Mouse (Mus musculus) spleen, postnatal 36 days (tissue): Measurements from ENCODE around the gene Samd14.
A peak's percentile ranks its signal among the peaks of the same experiment; 100 is the strongest.
"Not testable (repeated sequence)": the region's sequence is repeated elsewhere in the genome, so short reads cannot be mapped to it uniquely, and the experiment has no call there.

Experiments used
- DNase-seq, 2 experiments: peaks; one replicate each; pipeline ENCODE4 v3.0.0; 2022; ENCODE audit warnings: low spot score in 2 of 2, mixed read lengths in 1 of 2

Gene Samd14

GRCm38 (mm10) chr11:95006525-95007219 lies 3.0 kb upstream of the Samd14 start:
- DNase-seq, result peak; percentile 86 to 87

DNA sequence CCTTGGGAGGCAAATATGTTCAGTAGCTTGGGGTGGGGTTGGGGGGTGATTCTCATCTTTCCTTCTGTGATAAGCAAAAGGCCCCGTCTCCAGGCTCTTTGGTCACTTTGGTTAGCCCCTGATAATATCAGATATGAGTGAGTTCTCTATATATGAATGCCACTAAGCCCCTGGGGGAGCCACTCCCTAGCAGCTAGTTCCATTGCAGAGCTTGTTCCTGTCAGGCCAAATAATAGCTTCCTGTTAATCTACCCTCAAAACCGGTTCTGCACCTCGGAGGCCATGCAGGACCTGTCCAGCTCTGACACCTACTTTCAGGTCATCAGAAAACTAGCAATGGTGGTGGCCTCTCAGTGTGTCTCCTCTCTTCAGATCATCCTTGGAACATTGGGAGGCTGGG lies 2.3 kb upstream of the Samd14 start:
- DNase-seq, result no peak

DNA sequence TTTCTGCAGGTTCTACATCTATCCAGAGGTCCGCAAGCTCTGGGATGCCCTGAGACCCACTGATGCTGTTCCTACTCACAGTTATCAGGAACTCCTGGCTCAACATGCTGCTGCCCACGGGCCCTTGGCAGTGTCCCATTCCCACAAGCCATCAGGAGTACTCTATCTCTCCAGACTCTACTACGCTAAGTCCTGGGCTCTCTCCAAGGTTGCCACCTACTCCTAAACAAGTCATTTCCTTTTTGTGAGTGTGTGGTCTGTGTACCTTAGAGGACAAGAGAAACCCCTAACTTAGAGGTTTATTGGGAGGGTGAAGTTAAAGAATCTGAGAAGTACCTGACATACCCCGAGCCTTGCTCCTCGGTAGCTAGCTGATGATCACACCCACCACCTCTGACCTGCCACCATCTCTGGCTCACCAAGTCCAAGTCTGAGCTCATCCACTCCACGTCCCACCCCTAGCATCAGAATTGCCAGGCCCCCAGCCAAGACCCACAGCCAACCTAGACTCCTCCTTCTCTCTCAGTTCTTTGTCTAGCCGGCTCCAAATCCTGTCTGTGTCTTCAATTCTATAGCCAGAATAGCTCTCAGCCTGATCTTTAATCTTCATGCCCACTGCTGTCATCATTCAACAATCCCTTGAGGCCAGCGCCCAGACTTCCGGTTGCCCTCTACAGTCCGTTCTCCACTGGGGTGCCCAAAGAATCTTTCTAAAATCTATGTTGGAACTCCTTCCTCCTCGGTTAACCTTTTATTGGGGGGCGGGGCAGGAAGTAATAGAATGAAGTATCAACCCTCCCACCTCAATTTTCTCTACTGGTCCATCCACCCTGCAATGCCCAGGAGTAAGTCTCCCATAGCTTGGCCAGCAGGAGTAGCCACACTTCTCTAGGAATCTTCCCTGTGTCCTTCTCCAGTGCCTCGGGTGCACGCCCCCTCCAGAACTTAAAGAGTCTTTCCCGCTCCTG lies 734 bp upstream of the Samd14 start:
- DNase-seq, result no peak

GRCm38 (mm10) chr11:95010141-95010739 lies 561 bp downstream of the Samd14 start:
- DNase-seq, result no peak

GRCm38 (mm10) chr11:95010841-95011403 lies 1.2 kb downstream of the Samd14 start:
- DNase-seq, result not testable (repeated sequence)

- no peak for DNase-seq
These were observed 1.7 kb downstream of the Samd14 start for GRCm38 (mm10) chr11:95011416-95011815.

- DNase-seq, result peak; percentile 58 to 75
These were observed 2.4 kb downstream of the Samd14 start for GRCm38 (mm10) chr11:95012075-95012474.

DNA sequence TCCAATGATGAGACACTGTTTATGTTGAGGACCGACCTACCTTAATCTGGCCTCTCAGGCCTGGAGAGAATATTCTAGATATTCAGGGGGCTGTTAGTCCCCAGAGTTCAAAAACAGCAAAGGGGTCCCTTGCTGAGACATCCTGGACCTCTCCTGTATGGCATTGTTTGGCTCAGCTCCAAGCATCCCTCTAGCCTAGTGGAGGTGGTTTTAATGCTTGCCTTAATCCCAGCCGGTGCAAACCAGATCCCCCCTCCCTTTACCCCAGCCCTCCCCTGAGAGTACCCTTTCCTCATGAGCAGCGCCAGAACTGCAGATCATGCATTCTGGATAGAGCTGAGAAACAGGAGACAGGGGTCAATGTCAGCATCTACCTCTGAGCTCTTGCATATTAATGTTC lies 2.8 kb downstream of the Samd14 start:
- no peak for DNase-seq

DNA sequence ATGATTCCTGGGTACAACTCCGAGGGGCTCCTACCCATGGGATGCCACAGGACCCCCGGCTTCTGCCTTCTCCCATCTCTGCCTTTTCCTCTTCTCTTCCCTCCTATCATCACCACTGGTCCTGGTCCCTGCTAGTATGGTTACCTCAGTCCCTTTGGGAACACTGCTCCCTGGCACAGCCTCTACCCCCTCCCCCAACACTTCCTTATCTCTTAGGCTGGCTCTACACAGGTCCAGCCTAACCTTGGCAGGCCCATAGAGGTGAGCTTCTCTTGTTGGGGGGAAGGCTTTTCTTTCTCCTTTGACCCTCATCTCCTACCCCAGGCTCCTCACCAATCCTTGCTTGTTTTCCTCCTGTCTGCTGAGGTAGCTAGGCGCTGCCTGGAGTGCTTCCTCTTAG lies 5.8 kb downstream of the Samd14 start:
- DNase-seq, result no peak

GRCm38 (mm10) chr11:95022237-95022992 lies 12.7 kb downstream of the Samd14 start:
- DNase-seq, result no peak

DNA sequence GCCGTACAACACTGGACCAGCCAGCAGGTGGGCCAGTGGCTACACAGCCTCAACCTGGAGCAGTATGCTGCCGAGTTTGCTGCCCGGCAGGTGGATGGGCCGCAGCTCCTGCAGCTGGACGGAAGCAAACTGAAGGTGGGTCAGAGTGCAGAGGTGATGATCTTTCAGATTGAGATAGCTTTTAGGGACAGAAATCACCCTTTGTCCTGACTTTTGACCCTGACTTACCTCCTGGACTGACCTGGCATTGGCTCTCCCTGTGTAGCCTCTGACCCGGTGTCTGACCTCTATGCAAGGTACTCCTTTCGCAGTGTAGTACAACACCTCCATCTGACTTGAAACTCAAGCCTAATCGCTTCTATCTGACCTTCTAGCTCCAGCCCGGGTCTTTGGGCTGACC lies 13.8 kb downstream of the Samd14 start:
- DNase-seq, result no peak

GRCm38 (mm10) chr11:95024439-95025184 lies 14.9 kb downstream of the Samd14 start:
- DNase-seq, result no peak

DNA sequence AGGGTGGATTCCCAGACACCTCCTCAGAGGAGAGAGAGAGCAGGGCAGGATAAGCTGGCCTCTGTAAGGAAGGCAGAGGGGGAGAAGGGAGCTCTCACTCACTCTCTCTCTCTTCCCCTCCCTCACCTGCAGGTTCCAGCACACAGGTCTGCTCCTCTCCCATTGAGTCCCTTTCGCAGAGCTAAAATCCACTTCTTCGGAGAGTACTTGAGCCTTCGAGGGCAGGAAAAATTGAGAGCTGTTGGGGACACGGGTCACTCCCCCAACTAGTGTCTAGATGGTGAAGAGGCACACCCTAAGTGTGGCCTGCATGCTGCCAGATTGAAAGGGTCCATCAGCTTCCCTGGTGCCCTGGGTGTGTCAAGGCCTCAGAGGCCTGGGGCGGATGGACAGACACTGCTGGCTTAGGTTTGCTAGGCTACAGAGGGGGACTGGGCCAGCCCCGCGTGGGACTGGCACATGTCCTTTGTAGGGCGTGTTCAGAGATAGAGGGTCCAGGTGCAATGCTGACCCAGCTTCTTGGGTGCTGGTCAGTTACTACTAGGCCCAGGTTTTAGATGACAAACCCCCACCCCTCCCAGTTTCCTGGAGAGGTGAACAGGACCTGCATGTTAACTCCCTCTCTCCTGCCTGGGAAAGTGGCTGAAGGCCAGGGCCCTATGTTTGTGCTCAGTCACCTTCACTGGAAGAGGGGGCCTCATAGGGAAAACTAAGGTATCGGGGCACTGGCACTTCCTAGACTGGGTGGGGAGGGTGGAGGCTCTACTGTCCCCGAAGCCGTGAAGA lies 15.7 kb downstream of the Samd14 start:
- DNase-seq, result no peak

- DNase-seq, result no peak
These were observed 16.4 kb downstream of the Samd14 start for GRCm38 (mm10) chr11:95026090-95026542.

DNA sequence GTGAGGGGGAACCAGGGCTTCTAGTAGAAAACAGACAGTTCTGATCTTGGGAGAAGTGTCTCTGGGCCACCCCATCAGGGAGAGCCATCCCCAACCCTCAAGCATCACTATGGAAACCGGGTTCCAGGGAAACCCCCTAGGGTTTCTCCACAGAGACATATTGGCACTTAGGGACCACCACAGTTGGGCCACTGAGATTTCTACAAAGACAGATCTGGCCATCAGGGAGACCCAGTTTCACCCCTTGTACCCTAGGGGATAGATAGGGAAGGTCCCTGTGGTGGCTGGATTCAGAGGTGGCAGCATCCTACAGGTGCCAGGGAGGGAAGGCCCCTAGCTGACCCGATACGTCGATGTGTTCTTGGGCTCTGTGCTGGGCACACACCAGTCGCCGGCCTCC lies 17.2 kb downstream of the Samd14 start:
- no peak for DNase-seq

DNA sequence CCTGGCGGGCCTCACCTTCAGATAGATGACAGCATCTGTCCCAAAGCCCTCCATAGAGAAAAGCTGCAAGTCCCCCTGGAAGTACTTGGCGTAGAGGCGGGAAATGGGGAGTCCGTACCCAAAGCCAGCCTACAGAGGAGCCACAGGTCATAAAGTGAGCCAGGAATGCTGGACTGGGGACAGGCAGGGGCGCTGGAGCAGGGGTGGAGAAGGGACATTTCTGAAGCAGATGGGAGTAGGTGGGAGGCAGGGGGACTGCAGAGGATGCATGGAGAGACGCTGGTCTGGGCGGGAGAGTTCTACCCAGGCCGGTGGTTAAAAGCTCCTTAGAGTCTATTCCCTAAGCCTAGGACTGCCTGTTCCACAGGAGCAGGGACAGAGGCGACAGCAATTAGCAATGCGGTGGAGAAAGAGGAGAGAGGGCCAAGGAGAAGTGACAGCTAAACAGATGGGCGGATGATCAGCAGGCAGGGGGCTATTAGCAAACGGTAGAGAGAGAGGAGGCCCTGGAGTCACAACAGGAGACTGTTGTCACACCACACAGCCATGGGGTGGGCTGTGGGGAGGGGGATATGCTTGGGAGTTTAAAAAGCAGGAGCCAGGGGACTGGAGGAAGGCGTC lies 18.3 kb downstream of the Samd14 start:
- no peak for DNase-seq

- no peak for DNase-seq
These were observed 23.3 kb downstream of the Samd14 start for GRCm38 (mm10) chr11:95032945-95033344.

GRCm38 (mm10) chr11:95033617-95034016 lies 23.9 kb downstream of the Samd14 start:
- DNase-seq, result no peak

DNA sequence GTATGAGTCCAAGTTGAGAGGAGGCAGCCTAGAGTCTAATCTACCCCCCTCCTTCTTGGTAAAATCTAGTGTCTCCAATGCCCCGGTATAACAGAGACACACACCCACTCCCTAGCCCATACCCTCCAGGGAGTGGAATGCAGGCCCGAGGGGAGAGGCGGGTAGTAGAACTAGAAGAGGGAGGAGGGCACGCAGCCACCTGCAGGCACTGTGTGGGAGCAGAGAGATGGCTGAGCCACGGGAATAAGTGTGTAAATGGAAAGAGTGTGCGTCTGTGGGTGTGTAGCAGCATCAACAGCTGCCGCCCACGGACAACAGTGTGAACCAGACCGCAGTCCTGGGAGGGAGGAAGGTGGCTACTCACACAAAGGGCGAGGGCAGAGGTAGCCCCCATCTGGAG lies 25.2 kb downstream of the Samd14 start:
- DNase-seq, result no peak
